Mouse (Mus musculus) CH12.LX (cell line): ENCODE measurements around the gene Pxn.

Source experiments
- CTCF ChIP-seq, 2 experiments: IDR thresholded peaks in 1 of 2; conservative IDR thresholded peaks in 1 of 2; 2 replicates each; pipeline ENCODE4 v1.5.1; 2011 to 2012; ENCODE audit warnings: low read depth in 2 of 2, low read length in 2 of 2, improper control_type of control experiment in 1 of 2, inconsistent platforms in 1 of 2, mild to moderate bottlenecking in 1 of 2, moderate library complexity in 1 of 2
- HCFC1 ChIP-seq: IDR thresholded peaks from 2 replicates; pipeline ENCODE4 v1.6.1; 2012; ENCODE audit warnings: low read depth, mild to moderate bottlenecking, inconsistent platforms, low read length, improper control_type of control experiment
- MAZ ChIP-seq: IDR thresholded peaks from 2 replicates; pipeline ENCODE4 v1.6.1; 2012; ENCODE audit warnings: low read depth, mild to moderate bottlenecking, inconsistent platforms, low read length, improper control_type of control experiment, moderate library complexity
- NRF1 ChIP-seq: IDR thresholded peaks from 2 replicates; pipeline ENCODE4 v1.6.1; 2014; ENCODE audit warnings: low read depth, mild to moderate bottlenecking, inconsistent platforms, low read length, improper control_type of control experiment, moderate library complexity
- ZKSCAN1 ChIP-seq: IDR thresholded peaks from 2 replicates; pipeline ENCODE4 v1.6.1; 2012; ENCODE audit warnings: low read depth, inconsistent platforms, low read length, improper control_type of control experiment, borderline replicate concordance
- ZMIZ1 ChIP-seq: IDR thresholded peaks from 2 replicates; pipeline ENCODE4 v1.6.1; 2012; ENCODE audit warnings: low read depth, mild to moderate bottlenecking, inconsistent platforms, low read length, improper control_type of control experiment

GRCm38 (mm10) chr5:115529364-115529741, 22.9 kb downstream of the Pxn start:
- no peak for TF ChIP-seq HCFC1
- TF ChIP-seq ZMIZ1: no peak
- TF ChIP-seq ZKSCAN1: no peak
- no peak for TF ChIP-seq NRF1
- no peak for TF ChIP-seq CTCF (conservative IDR thresholded peaks at IDR 0.05 in 1 of 2, IDR thresholded peaks at IDR 0.05 in 1 of 2; ENCODE audit: low read depth in 2 of 2, low read length in 2 of 2)
- TF ChIP-seq MAZ: no peak
